Mouse (Mus musculus) lung, adult 2 months (tissue): ENCODE measurements around the gene Dst.

Experiments
- CTCF ChIP-seq: fragments of 200-500 bp; IDR thresholded peaks from 2 replicates; pipeline ENCODE4 v1.5.1; 2011; ENCODE audit warnings: mild to moderate bottlenecking, low read length, control low read depth; ENCODE audit not compliant: insufficient read depth
- POLR2A ChIP-seq: fragments of 200-500 bp; IDR thresholded peaks from 2 replicates; pipeline ENCODE4 v1.6.1; 2011; ENCODE audit warnings: low read depth, mild to moderate bottlenecking, control low read depth, low read length, borderline replicate concordance; ENCODE audit errors: extremely low read depth

DNA sequence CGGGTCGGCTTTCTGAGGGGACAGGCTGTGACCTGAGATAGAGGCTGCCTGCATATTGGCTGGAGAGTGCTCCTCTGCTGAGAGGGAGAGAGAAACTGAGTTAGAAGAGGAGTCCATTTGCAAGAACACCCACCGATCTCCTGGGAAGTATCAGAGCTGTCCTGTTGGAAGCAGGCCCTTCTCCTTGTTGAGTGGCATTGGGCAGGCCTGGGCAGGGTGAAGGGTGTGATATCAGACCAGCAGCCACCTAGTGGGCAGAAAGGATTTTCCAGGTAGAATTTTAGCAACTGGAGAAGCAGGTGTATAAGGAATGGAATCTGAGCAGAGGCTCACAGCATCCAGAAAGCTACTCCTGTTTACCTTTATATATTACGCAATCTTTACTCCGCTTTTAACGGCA lies 39.8 kb downstream of the Dst start:
- TF ChIP-seq POLR2A (no peak), CTCF (no peak)
